Mouse (Mus musculus) MEL (cell line): ENCODE measurements at regions not wholly inside any gene's neighbourhood (a gene's known extent, or its start where the extent isn't known, plus 50 kb on each side); places are given as distances from the start of the nearest gene placed in this dataset.

Experiments used
- DNase-seq: peaks from one replicate; pipeline ENCODE4 v3.0.0; 2011; ENCODE audit warnings: low read depth, low spot score
- H3K27ac ChIP-seq: 2 replicates; pipeline ENCODE4 v1.5.1; 2012; ENCODE audit warnings: low read depth, mild to moderate bottlenecking, control low read depth, low read length, moderate library complexity; ENCODE audit not compliant: control insufficient read depth
- H3K27me3 ChIP-seq, 2 experiments: fragments of 150-350 bp in 1 of 2; sonication (generic) in 1 of 2; 2 replicates each; pipeline ENCODE4 v1.6.1; 2012; ENCODE audit warnings: low read length in 2 of 2, mild to moderate bottlenecking in 2 of 2, improper control_type of control experiment in 1 of 2, moderate library complexity in 1 of 2; ENCODE audit not compliant: insufficient read depth in 2 of 2, control insufficient read depth in 1 of 2
- H3K36me3 ChIP-seq, 2 experiments: 2 replicates each; pipeline ENCODE4 v1.6.1; 2012 to 2014; ENCODE audit warnings: low read length in 2 of 2, improper control_type of control experiment in 1 of 2, inconsistent platforms in 1 of 2, mild to moderate bottlenecking in 1 of 2; ENCODE audit not compliant: insufficient read depth in 2 of 2, control insufficient read depth in 1 of 2
- H3K4me1 ChIP-seq, 2 experiments: fragments of 150-350 bp in 1 of 2; sonication (generic) in 1 of 2; 2 replicates each; pipeline ENCODE4 v1.6.1; 2012; ENCODE audit warnings: low read length in 2 of 2, improper control_type of control experiment in 1 of 2, mild to moderate bottlenecking in 1 of 2; ENCODE audit not compliant: insufficient read depth in 2 of 2, control insufficient read depth in 1 of 2
- H3K4me3 ChIP-seq, 2 experiments: fragments of 150-350 bp in 1 of 2; sonication (generic) in 1 of 2; 2 replicates each; pipeline ENCODE4 v1.5.1; 2012; ENCODE audit warnings: low read depth in 2 of 2, low read length in 2 of 2, mild to moderate bottlenecking in 2 of 2, moderate library complexity in 2 of 2, control low read depth in 1 of 2, improper control_type of control experiment in 1 of 2; ENCODE audit not compliant: control insufficient read depth in 1 of 2, insufficient read depth in 1 of 2
- H3K79me2 ChIP-seq: 2 replicates; pipeline ENCODE4 v1.6.1; 2012; ENCODE audit warnings: mild to moderate bottlenecking, low read length, moderate library complexity; ENCODE audit not compliant: control insufficient read depth, poor library complexity, insufficient read depth
- H3K9ac ChIP-seq: 2 replicates; pipeline ENCODE4 v1.6.1; 2012; ENCODE audit warnings: low read depth, mild to moderate bottlenecking, control low read depth, low read length, moderate library complexity; ENCODE audit not compliant: control insufficient read depth, poor library complexity, severe bottlenecking
- H3K9me3 ChIP-seq: fragments of 150-350 bp; sonication (generic); replicated peaks from 2 replicates; pipeline ENCODE4 v1.6.1; 2012; ENCODE audit warnings: mild to moderate bottlenecking, low read length, improper control_type of control experiment, moderate library complexity; ENCODE audit not compliant: insufficient read depth
- CHD1 ChIP-seq: IDR thresholded peaks from 2 replicates; pipeline ENCODE4 v1.6.1; 2012; ENCODE audit warnings: low read depth, mild to moderate bottlenecking, inconsistent platforms, low read length, improper control_type of control experiment
- CHD2 ChIP-seq: IDR thresholded peaks from 2 replicates; pipeline ENCODE4 v1.6.1; 2011; ENCODE audit warnings: low read length, improper control_type of control experiment
- CTCF ChIP-seq, 3 experiments: IDR thresholded peaks in 2 of 3; conservative IDR thresholded peaks in 1 of 3; 2 replicates each; pipeline ENCODE4 v1.5.1; 2011 to 2012; ENCODE audit warnings: low read length in 3 of 3, low read depth in 2 of 3, mild to moderate bottlenecking in 2 of 3, improper control_type of control experiment in 1 of 3, inconsistent platforms in 1 of 3, mixed read lengths in 1 of 3, moderate library complexity in 1 of 3; ENCODE audit not compliant: control insufficient read depth in 1 of 3, insufficient read depth in 1 of 3, poor library complexity in 1 of 3, severe bottlenecking in 1 of 3
- ELF1 ChIP-seq: IDR thresholded peaks from 2 replicates; pipeline ENCODE4 v1.6.1; 2014; ENCODE audit warnings: low read depth, mild to moderate bottlenecking, inconsistent platforms, low read length, improper control_type of control experiment, moderate library complexity
- ETS1 ChIP-seq: IDR thresholded peaks from 2 replicates; pipeline ENCODE4 v1.6.1; 2012; ENCODE audit warnings: low read depth, mild to moderate bottlenecking, inconsistent platforms, low read length, improper control_type of control experiment, moderate library complexity
- JUND ChIP-seq: IDR thresholded peaks from 2 replicates; pipeline ENCODE4 v1.6.1; 2011; ENCODE audit warnings: low read depth, mild to moderate bottlenecking, improper control_type of control experiment, low read length
- MEF2A ChIP-seq: IDR thresholded peaks from 2 replicates; pipeline ENCODE4 v1.6.1; 2014; ENCODE audit warnings: low read depth, mild to moderate bottlenecking, inconsistent platforms, low read length, improper control_type of control experiment; ENCODE audit not compliant: poor library complexity, insufficient replicate concordance, severe bottlenecking; ENCODE audit errors: extremely low read depth
- MYB ChIP-seq: IDR thresholded peaks from 2 replicates; pipeline ENCODE4 v1.6.1; 2011; ENCODE audit warnings: mild to moderate bottlenecking, low read depth, low read length, improper control_type of control experiment
- NELFE ChIP-seq: IDR thresholded peaks from 2 replicates; pipeline ENCODE4 v1.6.1; 2011; ENCODE audit warnings: low read depth, low read length, improper control_type of control experiment
- POLR2A ChIP-seq, 2 experiments: IDR thresholded peaks; 2 replicates each; pipeline ENCODE4 v1.6.1; 2011 to 2012; ENCODE audit warnings: low read length in 2 of 2, mild to moderate bottlenecking in 2 of 2, control low read depth in 1 of 2, improper control_type of control experiment in 1 of 2, low read depth in 1 of 2, moderate library complexity in 1 of 2; ENCODE audit not compliant: control insufficient read depth in 1 of 2, insufficient read depth in 1 of 2, poor library complexity in 1 of 2
- SMC3 ChIP-seq: IDR thresholded peaks from 2 replicates; pipeline ENCODE4 v1.6.1; 2011; ENCODE audit warnings: low read depth, low read length, improper control_type of control experiment
- TAL1 ChIP-seq: IDR thresholded peaks from 2 replicates; pipeline ENCODE4 v1.6.1; 2012; ENCODE audit warnings: mild to moderate bottlenecking, inconsistent platforms, low read length, moderate library complexity, mixed read lengths
- TCF12 ChIP-seq: IDR thresholded peaks from 2 replicates; pipeline ENCODE4 v1.6.1; 2014; ENCODE audit warnings: low read depth, mild to moderate bottlenecking, inconsistent platforms, low read length, improper control_type of control experiment, moderate library complexity
- USF2 ChIP-seq, 2 experiments: IDR thresholded peaks; 2 replicates each; pipeline ENCODE4 v1.6.1; 2011 to 2012; ENCODE audit warnings: improper control_type of control experiment in 2 of 2, low read length in 2 of 2, borderline replicate concordance in 1 of 2, inconsistent platforms in 1 of 2, low read depth in 1 of 2, mild to moderate bottlenecking in 1 of 2; ENCODE audit not compliant: insufficient read depth in 1 of 2
- ZMIZ1 ChIP-seq: IDR thresholded peaks from 2 replicates; pipeline ENCODE4 v1.6.1; 2012; ENCODE audit warnings: low read depth, mild to moderate bottlenecking, inconsistent platforms, low read length, improper control_type of control experiment, moderate library complexity

DNA sequence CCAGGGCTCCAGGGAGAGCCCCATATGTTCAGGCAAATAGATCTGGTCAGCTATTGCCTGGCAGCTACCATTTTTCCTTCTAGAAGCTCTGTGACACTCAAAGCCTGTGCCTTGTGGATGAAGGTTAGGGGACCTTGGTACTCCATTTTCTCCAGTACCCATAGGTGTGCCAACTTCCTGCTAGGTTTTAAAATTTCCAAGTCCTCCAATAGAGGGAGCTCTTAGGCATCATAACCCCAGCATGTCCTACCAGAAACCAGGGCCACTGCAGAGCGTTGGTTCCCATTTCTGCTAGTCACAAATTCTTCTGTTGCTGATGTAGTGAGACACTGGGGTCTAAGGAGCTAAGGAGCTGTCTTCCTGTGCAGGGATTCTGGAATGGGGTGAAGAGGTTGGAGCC is 165.3 kb upstream of the Glra1 start:
- Histone ChIP-seq H3K79me2 (no peaks in the 10 kb centered on the region), H3K9me3 (no peaks in the 10 kb centered on the region), H3K27me3 (no peaks in the 10 kb centered on the region), H3K27ac (no peak overlapping the region), H3K4me1 (no peaks in the 10 kb centered on the region), H3K36me3 (no peaks in the 10 kb centered on the region), H3K9ac (no peak overlapping the region), H3K4me3 (no peak overlapping the region)
- DNase-seq: no peak
- TF ChIP-seq USF2 (IDR thresholded peaks at IDR 0.05; ENCODE audit: borderline replicate concordance in 1 of 2, insufficient read depth in 1 of 2, low read depth in 1 of 2, low read length in 2 of 2): no peak
- no peak for TF ChIP-seq CHD2
- no peak for TF ChIP-seq JUND
- no peak for TF ChIP-seq MYB
- TF ChIP-seq CTCF (IDR thresholded peaks at IDR 0.05 in 2 of 3, conservative IDR thresholded peaks at IDR 0.05 in 1 of 3; ENCODE audit: control insufficient read depth in 1 of 3, insufficient read depth in 1 of 3, low read depth in 2 of 3, low read length in 3 of 3, poor library complexity in 1 of 3, severe bottlenecking in 1 of 3): peak in 1 of 3 experiments; percentile 10; a peak in 1 of 6 replicates

DNA sequence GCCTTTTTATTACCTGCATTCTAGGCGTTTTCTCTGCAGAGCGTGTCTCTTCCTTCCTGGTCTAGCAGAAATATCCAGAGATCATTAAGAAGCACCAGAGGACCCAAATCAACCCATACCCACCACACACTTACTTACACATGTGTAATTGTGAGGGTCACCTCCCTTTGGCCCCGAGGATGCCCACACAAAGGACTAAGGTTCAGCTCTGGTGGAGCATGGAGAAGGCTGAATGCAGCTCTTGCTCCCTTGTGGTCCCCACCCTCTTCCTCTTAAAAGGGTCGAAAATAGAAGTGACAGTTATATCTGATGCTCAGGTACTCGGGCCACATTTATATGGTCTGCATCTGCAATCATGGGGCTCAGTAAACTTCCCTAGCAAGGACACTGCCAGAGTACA is 164.5 kb upstream of the Glra1 start:
- no peak for DNase-seq
- Histone ChIP-seq H3K27ac (no peak overlapping the region), H3K4me1 (no peaks in the 10 kb centered on the region), H3K79me2 (no peaks in the 10 kb centered on the region), H3K9me3 (no peaks in the 10 kb centered on the region), H3K4me3 (no peak overlapping the region), H3K9ac (no peak overlapping the region), H3K27me3 (no peaks in the 10 kb centered on the region), H3K36me3 (no peaks in the 10 kb centered on the region)
- TF ChIP-seq SMC3 (no peak), TAL1 (no peak), ETS1 (no peak), ZMIZ1 (no peak), TCF12 (no peak)

DNA sequence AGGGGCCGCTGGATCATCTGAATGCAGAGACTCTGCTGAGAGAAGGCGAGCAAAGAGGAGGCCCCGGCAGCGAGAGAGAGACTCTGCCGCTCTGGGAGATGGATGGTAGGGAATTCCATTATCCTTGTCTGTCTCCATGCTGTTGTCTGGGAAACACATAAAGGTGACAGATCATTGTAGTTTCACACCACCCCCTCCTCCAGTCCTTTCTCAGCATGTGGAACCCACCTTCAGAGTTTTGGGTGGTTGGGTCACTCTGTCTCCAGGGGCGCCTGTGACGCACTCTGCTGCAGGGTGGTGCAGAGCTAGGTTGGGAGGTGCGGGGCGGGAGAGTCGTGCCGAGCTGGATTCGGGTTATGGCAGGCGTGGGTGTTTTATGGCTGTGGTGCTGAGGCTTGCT is 164.1 kb upstream of the Glra1 start:
- Histone ChIP-seq H3K4me1 (no peaks in the 10 kb centered on the region), H3K36me3 (no peaks in the 10 kb centered on the region), H3K79me2 (no peaks in the 10 kb centered on the region), H3K27me3 (no peaks in the 10 kb centered on the region), H3K4me3 (no peak overlapping the region), H3K9ac (no peak overlapping the region), H3K9me3 (no peaks in the 10 kb centered on the region), H3K27ac (no peak overlapping the region)
- TF ChIP-seq TAL1: no peak
- no peak for TF ChIP-seq ELF1
- no peak for TF ChIP-seq CHD1
- TF ChIP-seq POLR2A (IDR thresholded peaks at IDR 0.05; ENCODE audit: control insufficient read depth in 1 of 2, insufficient read depth in 1 of 2, low read depth in 1 of 2, low read length in 2 of 2, poor library complexity in 1 of 2): no peak
- no peak for TF ChIP-seq NELFE
- no peak for TF ChIP-seq MEF2A
- no peak for DNase-seq
